Mouse (Mus musculus) c-Kit-positive CD71-negative TER-119-negative erythroid progenitor cells, embryonic 14.5 days (primary cell): ENCODE results near the gene Dph7.
"Not testable (repeated sequence)": the region's sequence is repeated elsewhere in the genome, so short reads cannot be mapped to it uniquely, and the experiment has no call there.

ENCODE experiments used
- DNase-seq: peaks from one replicate; pipeline ENCODE4 v3.0.0-alpha.2; 2013; ENCODE audit warnings: low read depth

The Dph7 gene

DNA sequence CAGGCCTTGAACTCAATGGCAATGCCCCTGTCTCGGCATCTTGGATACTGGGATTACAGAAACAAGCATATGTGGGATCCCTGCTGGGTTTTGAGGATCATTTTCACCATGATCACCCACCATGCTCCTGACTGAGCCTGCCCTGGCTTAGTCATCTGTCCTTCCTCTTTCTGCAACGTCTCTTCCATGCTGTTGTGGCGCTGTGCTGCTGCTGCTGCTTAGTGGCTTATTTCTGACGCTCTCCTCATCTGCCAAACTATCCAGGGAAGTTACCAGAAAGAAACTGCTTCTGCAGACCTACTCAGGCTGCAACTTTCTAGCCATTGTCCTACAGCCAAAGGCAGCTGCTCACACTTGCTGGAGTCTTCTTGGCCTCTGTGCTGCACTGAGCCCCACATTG is 8.2 kb downstream of the Dph7 start:
- no peak for DNase-seq

DNA sequence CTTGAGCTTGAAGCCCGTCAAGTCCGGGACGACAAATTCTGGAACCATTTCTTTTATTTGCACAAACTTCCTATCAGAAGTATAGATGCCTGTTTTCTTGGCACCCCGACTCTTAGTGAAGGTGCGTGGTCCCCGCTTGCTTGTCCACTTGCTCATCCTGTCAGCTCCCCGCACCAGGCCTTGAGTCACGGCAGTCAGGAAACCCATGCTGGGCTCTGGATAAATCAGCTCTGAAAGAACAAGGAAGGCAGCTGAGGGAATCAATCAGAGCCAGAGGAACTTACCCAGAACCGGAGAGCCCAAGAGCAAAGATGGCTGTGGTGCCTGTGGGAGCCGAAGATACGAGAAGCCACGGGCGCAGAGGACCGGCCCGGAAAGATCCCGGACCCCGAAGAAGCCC is 12.3 kb downstream of the Dph7 start:
- not testable (repeated sequence) for DNase-seq

DNA sequence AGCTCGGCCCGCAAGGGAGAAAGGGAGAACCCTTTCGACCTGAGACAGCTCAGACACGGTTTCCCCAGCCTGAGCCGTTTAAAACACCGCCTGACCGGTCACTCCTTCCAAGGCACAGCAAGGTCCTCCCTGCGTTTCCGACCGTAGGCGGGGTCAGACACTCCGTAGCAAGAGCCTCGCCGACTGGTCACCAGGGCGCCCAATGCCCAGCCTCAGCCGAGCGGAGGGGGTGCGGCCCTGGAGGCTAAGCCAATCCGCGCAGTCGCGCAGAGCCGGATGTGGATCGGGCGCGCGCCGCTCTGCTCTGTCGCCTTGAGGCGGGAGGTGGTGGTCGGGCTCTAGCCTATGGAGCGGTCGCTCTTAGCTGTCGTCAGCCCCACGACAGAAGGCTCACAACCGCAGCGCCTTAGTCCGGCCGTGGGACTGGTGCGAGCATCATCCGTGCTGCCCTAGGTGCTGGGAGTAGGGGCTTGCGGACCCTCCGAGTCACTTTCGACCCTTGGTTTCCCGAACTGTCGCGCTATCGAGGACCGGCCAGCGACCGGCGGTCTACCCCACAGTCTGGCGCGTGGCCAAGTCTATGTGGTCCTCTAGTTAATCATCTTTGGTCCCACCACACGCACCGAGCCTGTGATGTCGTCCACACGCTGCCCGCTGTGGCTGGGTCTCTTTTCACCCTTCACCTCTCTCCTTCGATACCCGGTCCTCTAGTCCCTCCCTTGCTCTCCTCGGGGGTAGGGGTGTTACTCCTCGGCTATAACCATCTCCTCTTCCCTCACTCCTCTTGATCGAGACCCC is 12.9 kb downstream of the Dph7 start, which contains the start of gene Mrpl41:
Gene Mrpl41 (minus strand): TSS at position 193 of the 798 bp plus-strand sequence.
- peak; percentile 93 for DNase-seq

DNA sequence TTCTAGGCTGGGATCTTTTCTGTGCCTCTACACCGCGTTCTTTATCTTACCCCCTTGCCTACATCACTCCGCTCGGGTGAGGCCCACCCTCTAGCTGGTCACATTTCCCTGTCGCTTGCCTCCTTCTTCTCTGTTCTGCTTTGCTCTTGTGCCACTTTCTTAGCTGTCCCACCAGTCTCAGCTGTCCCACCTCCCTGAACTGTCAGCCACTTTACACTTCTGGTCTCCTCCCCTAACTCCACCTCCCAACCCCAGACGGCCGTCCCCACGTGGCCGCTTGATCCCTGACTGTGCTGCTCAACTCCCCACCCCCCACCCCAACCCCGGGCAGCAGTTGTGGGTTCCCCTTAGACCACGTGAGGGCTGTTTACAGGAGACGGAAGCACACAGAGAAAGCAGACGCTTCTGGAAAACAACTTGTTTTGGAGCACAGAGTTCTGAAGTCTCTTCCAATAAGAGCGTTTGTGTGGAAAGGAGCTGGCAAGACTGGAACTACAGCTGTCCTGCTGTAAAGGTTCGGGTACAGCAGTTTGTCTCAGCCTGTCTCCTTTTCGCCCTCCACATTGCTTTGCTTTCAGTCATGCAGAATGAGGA is 13.6 kb downstream of the Dph7 start, which contains the start of gene Pnpla7:
Gene Pnpla7 (plus strand): TSS at position 330 of the 594 bp plus-strand sequence.
- peak; percentile 90 for DNase-seq

DNA sequence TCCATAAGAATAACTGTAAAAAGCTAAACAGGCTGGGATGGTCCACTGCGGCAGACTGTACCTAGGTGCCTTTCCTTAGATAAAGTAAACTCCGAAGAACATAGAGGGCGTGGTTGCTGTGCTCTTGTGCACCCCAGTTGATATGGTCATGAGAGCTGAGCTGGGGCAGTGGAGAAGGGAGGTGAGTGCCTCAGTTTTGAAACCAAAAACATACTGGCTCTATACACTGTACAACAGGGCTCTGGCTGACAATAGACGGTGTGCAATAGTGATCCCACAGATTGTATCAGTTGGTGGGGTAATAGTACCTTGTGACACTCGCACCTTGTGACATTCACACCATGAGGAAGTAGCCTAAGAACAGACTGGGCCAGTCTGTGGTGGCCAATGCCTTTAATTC is 14.8 kb downstream of the Dph7 start:
- no peak for DNase-seq

DNA sequence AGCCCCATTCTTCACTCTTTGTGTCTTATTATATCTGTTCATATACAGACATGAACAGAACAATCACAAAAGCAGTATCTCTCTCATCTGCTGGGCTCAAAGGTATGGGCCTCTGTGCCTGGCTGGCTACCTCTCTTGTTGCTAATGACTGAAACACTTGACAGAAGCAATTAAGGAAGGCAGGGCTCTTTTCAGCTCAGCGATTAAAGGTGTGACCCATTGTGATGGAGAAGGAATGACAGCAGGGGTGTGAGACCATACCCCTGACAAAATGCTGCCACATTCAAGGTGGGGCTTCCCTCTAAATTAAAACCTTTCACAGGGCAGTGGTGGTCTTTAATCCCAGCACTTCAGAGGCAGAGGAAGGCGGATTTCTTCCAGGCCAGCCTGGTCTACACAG is 25.6 kb downstream of the Dph7 start:
- no peak for DNase-seq

DNA sequence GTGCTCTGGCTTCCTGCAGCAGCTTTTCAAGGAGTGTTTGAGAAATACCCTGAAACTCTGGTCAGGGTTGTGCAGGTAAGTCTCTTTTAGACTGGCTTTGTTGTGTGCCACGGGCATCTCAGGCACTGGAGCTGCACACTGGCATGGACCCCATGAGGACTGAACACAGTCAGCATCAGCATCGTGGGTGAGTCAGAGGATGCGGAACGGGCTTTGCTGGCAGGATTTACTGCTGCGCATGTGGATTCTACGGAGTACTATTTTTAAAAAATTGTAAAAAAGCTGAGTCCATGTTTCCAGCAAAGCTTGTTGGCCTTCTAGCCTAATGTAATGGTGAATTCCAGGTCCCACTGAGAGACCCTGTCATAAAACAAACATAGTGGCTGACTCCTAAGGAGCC is 33.1 kb downstream of the Dph7 start:
- DNase-seq, result no peak

DNA sequence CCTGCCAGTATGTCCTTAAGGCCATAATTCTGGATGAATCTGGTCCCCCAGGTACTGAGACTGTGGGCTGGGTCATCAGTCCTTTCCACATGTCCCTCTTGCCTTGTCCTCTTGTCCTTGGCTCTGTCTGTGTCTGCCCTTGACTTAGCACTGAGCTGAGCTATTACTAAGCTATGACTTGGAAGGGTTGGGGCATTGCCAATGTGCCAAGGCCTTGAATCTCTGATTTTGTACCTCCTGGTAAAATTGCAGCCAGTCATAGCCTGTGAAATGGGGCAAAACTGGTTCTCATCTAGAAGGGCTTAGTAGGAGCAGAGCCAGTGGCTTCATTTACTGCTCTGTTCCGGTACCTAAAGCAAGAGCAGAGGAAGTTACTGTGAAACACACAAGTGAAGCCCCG is 34.3 kb downstream of the Dph7 start:
- DNase-seq, result no peak

DNA sequence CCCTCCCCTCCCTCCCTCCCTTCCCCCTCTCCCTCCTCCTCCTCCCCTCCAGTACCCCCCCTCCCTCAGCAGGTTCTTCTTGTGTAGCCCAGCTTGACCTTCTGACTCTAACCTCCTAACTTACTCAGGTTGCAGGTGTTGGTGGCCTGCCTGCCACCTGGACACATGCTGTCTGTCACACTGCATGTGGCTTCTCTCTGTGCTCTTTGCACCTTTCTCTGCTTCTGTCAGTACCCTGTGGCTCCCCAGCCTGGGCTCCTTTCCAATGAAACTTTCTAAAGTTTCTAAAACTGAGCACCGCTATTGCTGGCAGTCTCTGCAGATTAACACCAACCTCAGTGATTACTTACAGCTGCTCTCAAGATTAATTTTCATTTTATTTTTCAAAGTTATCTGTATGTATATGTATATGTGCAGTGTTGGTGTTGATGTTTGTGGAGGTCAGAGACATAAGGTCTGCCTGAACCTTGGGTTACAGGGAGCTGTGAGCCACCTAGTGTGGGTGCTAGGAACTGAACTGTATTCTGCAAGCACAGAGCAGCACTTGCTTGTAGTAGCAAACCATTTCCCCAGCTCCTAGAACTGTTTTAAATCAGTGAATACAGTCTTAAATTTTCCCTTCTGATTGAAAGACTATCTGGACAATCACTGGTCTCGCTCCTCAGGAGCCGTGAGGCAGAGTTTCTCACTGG is 38.5 kb downstream of the Dph7 start:
- DNase-seq, result no peak

DNA sequence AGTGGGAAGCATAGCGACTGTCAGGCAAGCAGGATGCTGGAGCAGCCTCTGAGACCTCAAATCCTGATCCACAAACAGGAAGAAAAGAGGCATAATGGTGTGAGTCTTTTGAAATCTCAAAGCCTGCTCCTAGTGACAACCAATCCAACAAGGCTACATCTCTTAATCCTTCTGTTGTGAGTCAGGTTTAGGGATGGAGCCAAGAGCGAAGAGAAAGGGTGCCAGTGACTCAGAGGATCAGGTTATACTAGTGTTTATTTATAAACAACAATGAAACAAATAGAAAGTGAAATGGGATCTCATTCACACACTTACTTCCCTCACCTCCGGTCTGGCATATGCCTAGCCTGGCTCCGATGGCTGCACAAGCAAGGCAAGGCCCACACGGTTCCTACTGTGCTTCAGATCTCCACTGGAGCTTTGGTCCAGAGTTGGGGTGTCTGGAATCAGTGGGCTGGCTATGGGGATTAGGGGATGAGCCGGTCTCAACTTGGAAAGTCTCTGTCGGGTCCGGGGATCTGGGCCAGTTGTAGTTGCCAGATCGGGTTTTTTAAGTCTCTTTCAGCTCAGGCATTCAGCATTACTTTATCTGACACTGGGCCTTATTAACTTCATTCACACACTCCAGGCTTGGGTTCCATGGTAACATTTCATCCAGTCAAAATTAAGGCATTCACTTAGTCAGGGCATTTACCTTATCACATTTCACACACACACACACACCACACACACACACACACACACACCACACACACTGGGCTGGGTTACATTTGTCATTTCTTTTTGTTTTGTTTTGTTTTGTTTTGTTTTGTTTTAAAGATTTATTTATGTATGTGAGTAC is 42.0 kb downstream of the Dph7 start:
- no peak for DNase-seq

DNA sequence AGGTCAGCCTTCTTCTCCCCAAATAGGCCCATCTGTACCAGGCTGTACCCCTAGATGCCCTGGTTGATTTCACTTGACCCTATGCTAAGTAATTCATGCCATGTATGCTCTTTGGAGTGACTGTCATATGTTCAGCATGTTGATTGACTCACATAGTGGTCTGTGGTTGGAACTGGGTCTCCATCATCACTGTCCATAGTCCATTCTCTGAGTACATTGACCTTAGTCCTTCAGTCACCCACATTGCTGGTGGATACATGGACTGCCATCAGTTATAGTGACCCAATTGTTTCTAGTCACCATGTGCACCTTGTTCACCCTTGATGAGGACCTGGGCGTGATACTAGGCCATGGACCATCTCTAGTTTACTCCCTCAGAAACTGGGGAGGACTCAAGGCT is 44.6 kb downstream of the Dph7 start:
- DNase-seq, result no peak

DNA sequence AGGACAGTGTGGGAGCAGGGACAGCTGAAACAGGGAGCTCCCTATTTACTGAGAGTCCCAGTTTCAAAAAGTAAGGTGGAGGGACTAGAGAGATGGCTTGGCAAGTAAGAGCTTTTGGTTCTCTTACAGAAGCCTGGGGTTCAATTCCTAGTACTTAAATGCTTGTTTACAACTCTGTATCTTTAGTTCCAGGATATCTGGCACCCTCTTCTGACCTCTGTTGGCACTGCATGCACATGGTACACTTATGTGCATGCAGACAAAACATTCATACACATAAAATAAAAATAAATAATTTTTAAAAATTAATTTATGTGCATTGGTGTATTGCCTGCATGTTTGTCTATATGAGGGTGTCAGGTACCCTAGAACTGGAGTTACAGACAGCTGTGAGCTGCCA is 46.0 kb downstream of the Dph7 start:
- DNase-seq, result no peak
